Mouse (Mus musculus) thymus, adult 2 months (tissue): ENCODE data around the gene Tbccd1. TPM values are rescaled to one million over a fixed set of nuclear protein-coding genes. Genes with fewer than 3 reads are reported as not detected.
A peak's percentile ranks its signal among the peaks of the same experiment; 100 is the strongest.

Experiments used
- DNase-seq: peaks from one replicate; pipeline ENCODE4 v3.0.0; 2021
- H3K27ac ChIP-seq: fragments of 200-500 bp; 2 replicates; pipeline ENCODE4 v1.5.1; 2012; ENCODE audit warnings: low read length, control low read depth; ENCODE audit not compliant: control insufficient read depth, insufficient read depth
- H3K27me3 ChIP-seq: fragments of 200-500 bp; 2 replicates; pipeline ENCODE4 v1.6.1; 2012; ENCODE audit warnings: mild to moderate bottlenecking, low read length, moderate library complexity, mixed read lengths; ENCODE audit not compliant: control insufficient read depth, insufficient read depth
- H3K36me3 ChIP-seq: fragments of 200-500 bp; 2 replicates; pipeline ENCODE4 v1.6.1; 2012; ENCODE audit warnings: mild to moderate bottlenecking, low read length, moderate library complexity; ENCODE audit not compliant: control insufficient read depth, insufficient read depth
- H3K4me1 ChIP-seq: fragments of 200-500 bp; replicated peaks from 2 replicates; pipeline ENCODE4 v1.6.1; 2012; ENCODE audit warnings: low read length; ENCODE audit not compliant: control insufficient read depth, insufficient read depth
- H3K4me3 ChIP-seq: fragments of 200-500 bp; 2 replicates; pipeline ENCODE4 v1.5.1; 2012; ENCODE audit warnings: mild to moderate bottlenecking, low read length, control low read depth, moderate library complexity; ENCODE audit not compliant: control insufficient read depth, insufficient read depth
- CTCF ChIP-seq: fragments of 200-500 bp; IDR thresholded peaks from 2 replicates; pipeline ENCODE4 v1.5.1; 2012; ENCODE audit warnings: mild to moderate bottlenecking, control low read depth, low read length, moderate library complexity, borderline replicate concordance; ENCODE audit not compliant: control insufficient read depth, poor library complexity, insufficient read depth; ENCODE audit errors: extremely low read depth
- POLR2A ChIP-seq: fragments of 200-500 bp; IDR thresholded peaks from 2 replicates; pipeline ENCODE4 v1.6.1; 2012; ENCODE audit warnings: mild to moderate bottlenecking, low read length, control low read depth, moderate library complexity; ENCODE audit not compliant: control insufficient read depth, poor library complexity, insufficient read depth; ENCODE audit errors: extremely low read depth
- WGBS: fragments of 180-500 bp; shearing (Covaris S2); methylation state at CpG from one replicate; pipeline ENCODE4 v1.1.7; 2018; 5-methylcytosine and 5-hydroxymethylcytosine counted together
- polyA plus RNA-seq: library from polyadenylated mRNA; depleted of rRNA; stranded (reverse); fragments of >200 nt; gene quantifications from 2 replicates; pipeline ENCODE4 v1.2.3, GENCODE M21; 2012; rRNA removed

Gene Tbccd1
- polyA plus RNA-seq, result 14.5 and 14.7 TPM in 2 replicates

DNA sequence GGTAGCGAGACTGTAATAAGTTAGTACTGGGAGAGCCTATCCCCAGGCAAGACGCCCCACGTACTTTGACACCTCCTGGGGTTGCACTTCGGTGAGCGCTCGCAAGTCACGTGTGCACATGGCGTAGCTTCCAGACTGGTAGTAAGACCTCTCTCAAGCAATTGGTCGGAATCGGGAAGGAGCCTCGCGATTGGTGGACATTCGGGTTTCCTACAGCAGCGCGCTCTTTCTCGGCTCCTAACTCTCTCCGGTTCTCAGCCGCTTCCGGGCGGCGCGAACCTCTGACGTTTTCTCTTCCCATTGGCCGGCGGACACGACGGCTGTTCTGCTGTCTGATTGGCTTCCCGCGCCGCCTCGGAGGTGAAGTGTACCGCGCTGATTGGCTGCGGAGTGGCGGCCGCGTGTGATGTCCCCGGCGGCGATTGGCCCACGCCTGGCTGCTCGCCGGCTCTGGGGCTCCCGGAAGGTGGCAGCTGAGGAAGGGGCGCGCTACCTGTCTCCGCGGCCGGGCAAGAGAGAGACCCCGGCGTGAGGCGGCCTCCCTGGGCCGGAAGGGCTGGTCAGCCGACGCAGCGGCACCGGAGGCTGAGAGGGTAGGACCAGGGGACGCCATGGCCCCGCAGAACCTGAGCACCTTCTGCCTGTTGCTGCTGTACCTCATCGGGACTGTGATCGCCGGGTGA lies at the start of gene Tbccd1, which contains the start of gene Dnajb11:
Gene Tbccd1, minus strand, starts transcription at position 239 of the 683 bp plus-strand sequence.
Gene Dnajb11, plus strand, starts transcription at position 415 of the 683 bp plus-strand sequence.
- Histone ChIP-seq H3K27ac (peak within 1 kb of the TSS; percentile 51; the same call in 1 of the 2 replicates), H3K4me1 (peaks cover 8% of the 10 kb centered on the region), H3K36me3 (peaks cover 3% of the 10 kb centered on the region), H3K27me3 (no peaks in the 10 kb centered on the region), H3K4me3 (peak within 1 kb of the TSS; percentile 78)
- peak; percentile 98 for DNase-seq
- WGBS, result under 1% methylated on average over 62 of the region's 62 CpGs
- TF ChIP-seq CTCF (no peak), POLR2A (peak; percentile 61)

DNA sequence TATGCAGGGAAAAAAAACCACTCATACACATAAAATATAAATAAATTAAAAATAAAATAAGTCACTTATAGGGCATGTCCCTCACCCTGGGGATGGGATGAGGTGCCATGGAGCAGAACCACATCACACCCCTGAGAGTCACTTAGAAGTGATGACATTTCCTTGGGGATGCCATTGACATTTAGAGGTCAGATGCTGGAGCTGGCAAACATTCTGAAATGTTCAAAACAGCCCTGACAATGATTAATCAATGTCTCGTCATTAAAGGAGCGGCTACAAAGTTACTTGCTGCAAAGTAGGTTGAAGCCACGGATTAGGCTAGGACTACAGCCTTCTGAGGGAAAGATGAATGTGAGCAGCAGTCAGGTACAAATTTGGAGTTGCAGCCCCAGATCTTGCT lies 43.9 kb upstream of the Tbccd1 start:
- Histone ChIP-seq H3K4me3 (no peak overlapping the region), H3K27me3 (no peaks in the 10 kb centered on the region)
- WGBS, result 92% methylated on average over 3 of the region's 3 CpGs

DNA sequence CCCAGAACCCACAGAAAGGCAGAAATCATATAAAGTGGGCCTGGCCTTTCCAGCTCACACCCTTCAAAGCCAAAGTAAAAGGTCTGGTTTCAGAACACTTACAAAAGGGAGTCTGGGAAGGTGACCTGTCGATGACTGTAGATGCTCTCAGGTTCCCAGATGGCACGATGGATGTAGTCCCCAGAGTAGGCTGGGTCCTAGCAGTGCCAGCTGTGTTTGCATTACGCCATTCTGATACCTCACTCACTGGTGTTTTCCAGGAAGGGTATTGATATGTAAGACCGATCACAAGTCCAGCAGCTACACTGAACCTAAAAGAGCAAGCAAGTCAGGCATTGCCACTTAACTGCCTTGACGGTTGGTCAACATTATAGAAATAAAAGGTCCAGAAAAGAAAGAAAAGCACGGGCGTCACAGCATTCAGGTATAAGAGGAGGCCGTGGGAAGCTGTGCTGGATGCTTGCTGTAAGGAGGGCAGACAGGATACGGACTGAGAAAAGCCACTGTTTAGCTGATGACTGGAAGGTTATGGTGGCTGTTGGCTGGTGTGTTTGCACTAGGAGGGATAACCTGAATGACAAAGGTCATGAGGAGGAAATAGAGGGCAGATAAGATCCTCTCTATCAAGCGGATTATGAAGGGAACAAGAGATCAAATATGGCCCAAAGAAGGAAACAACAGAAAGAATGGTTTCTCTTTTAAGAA lies 42.5 kb upstream of the Tbccd1 start:
- no peaks in the 10 kb centered on the region for H3K36me3 ChIP-seq
- H3K4me3 ChIP-seq, result no peak overlapping the region
- H3K27ac ChIP-seq, result no peak overlapping the region
- no peaks in the 10 kb centered on the region for H3K4me1 ChIP-seq
- no peak for DNase-seq
- 91% methylated on average over 10 of the region's 10 CpGs for WGBS
- H3K27me3 ChIP-seq, result no peaks in the 10 kb centered on the region
- TF ChIP-seq POLR2A, result no peak
- no peak for TF ChIP-seq CTCF

More for the DNA sequence above, 43.9 kb upstream of the Tbccd1 start:
- Histone ChIP-seq H3K4me1 (no peaks in the 10 kb centered on the region), H3K27ac (no peak overlapping the region), H3K36me3 (no peaks in the 10 kb centered on the region)
- TF ChIP-seq POLR2A, result no peak
- TF ChIP-seq CTCF, result no peak
- DNase-seq, result no peak

- no peak overlapping the region for H3K4me3 ChIP-seq
- TF ChIP-seq CTCF, result no peak
- TF ChIP-seq POLR2A, result no peak
- H3K4me1 ChIP-seq, result no peaks in the 10 kb centered on the region
- H3K27ac ChIP-seq, result no peak overlapping the region
- no peaks in the 10 kb centered on the region for H3K36me3 ChIP-seq
- DNase-seq, result no peak
- H3K27me3 ChIP-seq, result no peaks in the 10 kb centered on the region
- 21% methylated on average over 5 of the region's 5 CpGs for whole genome bisulfite sequencing
These were observed 41.9 kb upstream of the Tbccd1 start for GRCm38 (mm10) chr16:22899346-22899745.

DNA sequence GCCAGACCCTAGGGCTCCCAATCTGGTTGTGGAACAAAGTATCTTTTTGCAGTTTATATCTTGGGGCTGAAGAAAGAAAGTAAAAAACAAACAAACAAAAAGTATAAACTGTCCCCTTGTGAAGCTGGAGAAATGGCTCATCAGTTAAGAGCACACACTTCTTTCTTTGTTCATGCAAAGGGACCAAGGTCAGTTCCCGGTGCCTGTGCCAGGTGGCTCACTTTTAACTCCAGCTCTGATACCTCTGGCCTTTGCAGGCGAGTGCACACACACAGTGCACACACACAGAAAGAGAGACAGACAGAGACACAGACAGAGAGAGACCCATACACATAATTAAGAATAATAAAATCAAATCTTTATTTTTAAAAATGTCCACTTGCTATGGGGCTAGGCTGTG lies 39.1 kb upstream of the Tbccd1 start:
- no peak for DNase-seq
- Histone ChIP-seq H3K27me3 (no peaks in the 10 kb centered on the region), H3K4me1 (no peaks in the 10 kb centered on the region), H3K27ac (no peak overlapping the region), H3K36me3 (no peaks in the 10 kb centered on the region), H3K4me3 (no peak overlapping the region)
- TF ChIP-seq CTCF (no peak), POLR2A (no peak)
- WGBS, result 81% methylated on average over 2 of the region's 2 CpGs

- H3K4me1 ChIP-seq, result peaks cover 2% of the 10 kb centered on the region; the same call in 1 of the 2 replicates
- H3K36me3 ChIP-seq, result no peaks in the 10 kb centered on the region
- H3K27me3 ChIP-seq, result no peaks in the 10 kb centered on the region
- no peak overlapping the region for H3K27ac ChIP-seq
- 82% methylated on average over 8 of the region's 8 CpGs for WGBS
- no peak overlapping the region for H3K4me3 ChIP-seq
- TF ChIP-seq CTCF (no peak), POLR2A (no peak)
- DNase-seq, result no peak
These were observed 36.6 kb upstream of the Tbccd1 start for GRCm38 (mm10) chr16:22894095-22894494.
